Mouse (Mus musculus) inflammation-experienced regulatory T-cells, adult 6 months (primary cell): ENCODE measurements around the gene Rac1. TPM values are rescaled to one million over a fixed set of nuclear protein-coding genes. Genes with fewer than 3 reads are reported as not detected.

Experiments used
- polyA plus RNA-seq, 3 experiments: library from polyadenylated mRNA; unstranded; fragments of 100-300 nt; shearing (Covaris generic); gene quantifications; one replicate each; pipeline ENCODE4 v1.2.1; 2017

Rac1 gene
- polyA plus RNA-seq, 3 experiments from 2014 or later: 57.1 to 67.7 (median 60.8) TPM

Other genes with a start within 250 kb of the Rac1 start
- gene Zfp853, start 234.4 kb downstream of the Rac1 start, polyA plus RNA-seq: not detected
- 1 to 10 TPM; 5.4 to 6.2 (median 5.6) TPM for gene E130309D02Rik, start 212.7 kb downstream of the Rac1 start, polyA plus RNA-seq
- 10 to 100 TPM; 52.1 to 67.4 (median 67.2) TPM for gene Zdhhc4, start 198.8 kb downstream of the Rac1 start, polyA plus RNA-seq
- not detected for gene Grid2ip, start 170.7 kb downstream of the Rac1 start, polyA plus RNA-seq
- gene Kdelr2, start 124.2 kb downstream of the Rac1 start, polyA plus RNA-seq: 100 to 1,000 TPM in 1 of 3 experiments, 10 to 100 TPM in 2; 76.8 to 100 (median 78.4) TPM
- 10 to 100 TPM in 2 of 3 experiments, 1 to 10 TPM in 1; 9.5 to 13.0 (median 12.7) TPM for gene Daglb, start 63.5 kb downstream of the Rac1 start, polyA plus RNA-seq
- gene Cyth3, start 94.4 kb upstream of the Rac1 start, polyA plus RNA-seq: 10 to 100 TPM; 11.4 to 41.0 (median 34.9) TPM
- 10 to 100 TPM in 2 of 3 experiments, 1 to 10 TPM in 1; 9.6 to 12.8 (median 11.9) TPM for gene Usp42, start 204.2 kb upstream of the Rac1 start, polyA plus RNA-seq